Mouse (Mus musculus): ENCODE results near the gene Cdc6. TPM values are rescaled to one million over a fixed set of nuclear protein-coding genes. Genes with fewer than 3 reads are reported as not detected.

The Cdc6 gene
- polyA plus RNA-seq, 1 experiment from 2014 or later, result 47.7 TPM

DNA sequence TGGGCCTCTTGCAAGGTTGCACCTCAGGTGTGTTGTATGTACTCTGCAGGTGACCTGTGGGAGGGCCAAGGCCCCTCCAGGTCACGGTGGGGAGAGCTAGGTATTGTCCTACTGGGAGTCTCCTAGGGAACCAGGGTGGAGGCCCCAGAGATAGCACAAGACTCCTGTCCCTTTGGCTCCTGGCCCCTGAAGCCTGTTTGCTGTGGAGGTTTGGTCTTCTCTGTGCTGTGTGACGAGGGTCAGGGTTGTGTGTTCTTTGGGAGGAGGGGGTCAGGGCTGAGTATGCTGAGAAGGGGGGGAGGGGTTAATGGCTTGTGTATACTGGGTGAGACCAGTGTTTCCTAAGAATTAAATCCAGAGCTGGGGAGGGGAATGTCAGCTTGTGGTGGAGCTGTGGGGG, 45.8 kb downstream of the Cdc6 start:
- Histone ChIP-seq H3K27me3 (ENCODE audit: insufficient read depth, poor library complexity, severe bottlenecking) (no peaks in the 10 kb centered on the region), H3K9me3 (no peaks in the 10 kb centered on the region), H3K4me1 (peaks cover 79% of the 10 kb centered on the region), H3K4me3 (no peak overlapping the region), H3K27ac (peak overlapping the region; percentile 71), H3K36me3 (peaks cover 53% of the 10 kb centered on the region)
- 8% methylated on average over 2 of the region's 2 CpGs for WGBS
- DNase-seq (ENCODE audit: low spot score), result no peak

DNA sequence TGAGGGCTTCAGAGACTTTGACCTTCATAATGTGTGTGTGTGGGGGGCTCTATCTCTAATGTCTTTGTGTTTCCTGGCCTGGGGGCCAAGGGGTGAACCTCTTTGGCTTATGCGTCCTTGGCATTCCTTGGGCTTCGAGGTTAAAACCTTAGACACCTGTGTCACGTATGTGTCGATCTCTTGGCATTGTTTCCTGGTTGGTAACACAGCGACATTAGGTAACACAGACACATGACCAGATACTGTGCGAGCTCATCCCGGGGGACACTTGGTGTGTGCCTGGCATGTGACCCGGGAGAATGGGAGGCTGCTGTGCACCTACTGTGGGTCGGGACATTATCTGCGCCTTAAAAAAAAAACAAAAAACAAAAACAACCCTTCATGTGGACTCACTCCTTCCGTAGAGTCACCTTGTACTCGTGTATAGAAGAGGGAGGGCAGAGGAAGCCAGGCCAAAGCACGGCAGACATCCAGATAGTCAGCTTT, 46.3 kb downstream of the Cdc6 start:
- H3K4me3 ChIP-seq, result peak overlapping the region; percentile 41
- H3K27me3 ChIP-seq (ENCODE audit: insufficient read depth, poor library complexity, severe bottlenecking), result no peaks in the 10 kb centered on the region
- WGBS, result 24% methylated on average over 13 of the region's 13 CpGs
- no peaks in the 10 kb centered on the region for H3K9me3 ChIP-seq
- DNase-seq (ENCODE audit: low spot score), result no peak
- peaks cover 53% of the 10 kb centered on the region for H3K36me3 ChIP-seq
- peaks cover 78% of the 10 kb centered on the region for H3K4me1 ChIP-seq
- peak overlapping the region; percentile 71 for H3K27ac ChIP-seq

DNA sequence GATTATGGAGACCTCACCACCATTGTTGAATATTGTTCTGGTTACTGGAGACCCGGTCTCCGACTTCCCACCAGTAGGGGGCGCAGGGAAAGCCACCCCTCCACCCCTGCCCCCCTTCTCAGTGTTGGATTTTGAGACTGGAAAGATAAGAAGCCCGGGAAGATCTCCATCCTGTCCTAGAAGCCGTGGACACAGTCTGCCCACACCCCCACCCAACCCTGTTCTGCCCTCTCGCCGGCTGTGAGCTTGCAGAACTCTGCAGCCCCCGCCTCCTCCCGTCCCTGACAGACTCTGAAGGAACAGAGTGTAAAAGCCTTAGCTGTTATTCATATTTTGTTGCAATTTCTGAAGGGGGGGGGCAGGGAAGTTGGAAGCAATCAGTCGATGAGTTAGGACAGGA, 46.8 kb downstream of the Cdc6 start:
- Histone ChIP-seq H3K4me3 (peak overlapping the region; percentile 41), H3K27me3 (ENCODE audit: insufficient read depth, poor library complexity, severe bottlenecking) (no peaks in the 10 kb centered on the region), H3K9me3 (no peaks in the 10 kb centered on the region), H3K4me1 (peaks cover 78% of the 10 kb centered on the region), H3K27ac (peak overlapping the region; percentile 71), H3K36me3 (peaks cover 49% of the 10 kb centered on the region)
- peak; percentile 85 for DNase-seq (ENCODE audit: low spot score)
- 3% methylated on average over 10 of the region's 10 CpGs for WGBS

DNA sequence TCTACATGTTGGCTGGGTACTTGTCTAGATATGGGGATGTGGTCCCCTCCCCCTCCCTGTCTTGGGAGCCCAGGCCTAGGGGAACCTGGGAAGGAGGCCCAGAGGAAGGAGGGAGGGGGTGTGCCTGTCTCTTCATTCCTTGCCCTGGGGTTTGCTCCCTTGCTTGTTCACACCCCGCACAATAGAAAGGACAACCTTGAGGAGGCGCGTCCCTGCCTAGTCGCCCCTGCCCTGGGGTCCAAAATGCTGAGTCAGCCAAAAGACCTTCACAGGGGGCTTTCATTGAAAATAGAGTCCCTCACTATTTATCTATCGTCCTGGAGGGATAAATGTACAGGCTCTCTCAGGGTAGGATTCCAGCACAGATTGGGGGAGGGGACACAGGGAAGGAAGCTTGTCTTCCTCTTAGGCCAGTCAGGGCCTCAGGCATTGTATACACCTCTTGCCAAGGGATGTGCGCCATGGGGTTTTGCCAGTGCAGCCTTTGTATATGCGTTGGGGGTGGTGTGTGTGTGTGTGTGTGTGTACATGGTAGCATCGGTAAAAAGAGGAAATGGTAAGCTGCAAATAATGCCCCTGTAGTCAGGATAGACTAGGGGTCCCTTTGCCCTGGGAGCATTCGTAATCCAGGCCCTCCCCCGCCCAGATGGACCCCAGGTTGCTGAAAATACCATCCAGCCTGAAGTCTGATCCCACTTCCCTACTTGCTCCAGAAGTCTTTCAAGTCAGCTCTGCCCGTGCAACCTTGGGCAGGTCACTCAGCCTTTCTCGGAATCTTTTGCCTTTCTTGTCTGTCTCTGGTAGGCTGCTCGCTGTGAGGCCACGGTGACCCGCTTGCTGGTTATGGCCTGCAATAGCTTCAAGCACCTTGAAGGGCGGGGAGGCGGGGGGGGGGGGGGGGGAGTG, 47.5 kb downstream of the Cdc6 start:
- Histone ChIP-seq H3K9me3 (no peaks in the 10 kb centered on the region), H3K4me1 (peaks cover 78% of the 10 kb centered on the region), H3K4me3 (peak overlapping the region; percentile 41), H3K27me3 (ENCODE audit: insufficient read depth, poor library complexity, severe bottlenecking) (no peaks in the 10 kb centered on the region), H3K36me3 (peaks cover 44% of the 10 kb centered on the region), H3K27ac (peak overlapping the region; percentile 71)
- DNase-seq (ENCODE audit: low spot score), result no peak
- 13% methylated on average over 17 of the region's 17 CpGs for WGBS

DNA sequence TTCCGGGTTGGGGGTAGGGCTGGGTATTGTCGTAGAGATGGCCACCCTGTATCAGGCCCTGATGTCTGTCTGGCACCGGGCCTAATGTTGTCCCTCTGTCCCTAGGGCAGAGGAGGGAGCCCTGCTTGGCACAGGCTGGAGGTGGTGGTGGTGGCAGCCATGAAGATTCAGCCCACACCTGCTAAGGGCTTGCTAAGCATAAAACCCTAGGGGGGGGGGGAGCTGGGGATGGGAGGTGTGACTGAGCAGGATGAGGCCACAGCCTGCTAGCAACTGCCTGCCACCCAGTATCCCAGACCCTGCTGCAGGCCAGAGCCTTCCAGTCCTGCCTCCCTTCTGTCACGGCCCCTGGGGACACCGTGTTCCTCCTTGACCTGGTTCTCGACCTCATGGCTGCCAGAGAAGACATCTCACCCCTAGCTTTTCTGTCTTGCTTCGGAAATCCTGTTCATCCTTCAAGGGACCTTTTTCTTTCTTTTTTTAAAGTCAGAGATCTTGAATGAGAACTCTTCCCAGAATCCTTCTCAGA, 48.2 kb downstream of the Cdc6 start:
- H3K27me3 ChIP-seq (ENCODE audit: insufficient read depth, poor library complexity, severe bottlenecking), result no peaks in the 10 kb centered on the region
- DNase-seq (ENCODE audit: low spot score), result no peak
- peak overlapping the region; percentile 71 for H3K27ac ChIP-seq
- WGBS, result 26% methylated on average over 7 of the region's 7 CpGs
- no peaks in the 10 kb centered on the region for H3K9me3 ChIP-seq
- H3K4me1 ChIP-seq, result peaks cover 78% of the 10 kb centered on the region
- peaks cover 37% of the 10 kb centered on the region for H3K36me3 ChIP-seq
- H3K4me3 ChIP-seq, result peak overlapping the region; percentile 41; the same call in 1 of the 2 replicates

DNA sequence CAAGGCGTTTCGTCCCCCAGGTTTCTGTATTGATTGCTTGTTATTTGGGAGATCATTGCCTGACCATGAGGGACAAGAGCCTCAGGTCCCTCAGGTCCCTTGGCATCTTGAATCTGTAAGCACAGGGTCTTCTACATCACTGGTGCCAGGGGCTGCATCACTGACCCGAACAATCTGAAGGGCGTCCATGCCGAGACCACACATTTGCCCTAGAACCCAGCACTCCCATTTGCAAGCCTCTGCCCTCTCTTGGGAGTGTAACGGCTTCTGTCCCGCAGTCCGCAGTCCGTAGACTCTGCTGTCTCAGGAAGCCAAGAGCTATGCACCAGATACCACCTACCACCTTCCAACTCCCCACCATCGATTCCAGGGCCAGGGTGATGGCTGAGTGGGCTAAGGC, 48.7 kb downstream of the Cdc6 start:
- H3K27ac ChIP-seq, result no peak overlapping the region
- WGBS, result 57% methylated on average over 10 of the region's 10 CpGs

DNA sequence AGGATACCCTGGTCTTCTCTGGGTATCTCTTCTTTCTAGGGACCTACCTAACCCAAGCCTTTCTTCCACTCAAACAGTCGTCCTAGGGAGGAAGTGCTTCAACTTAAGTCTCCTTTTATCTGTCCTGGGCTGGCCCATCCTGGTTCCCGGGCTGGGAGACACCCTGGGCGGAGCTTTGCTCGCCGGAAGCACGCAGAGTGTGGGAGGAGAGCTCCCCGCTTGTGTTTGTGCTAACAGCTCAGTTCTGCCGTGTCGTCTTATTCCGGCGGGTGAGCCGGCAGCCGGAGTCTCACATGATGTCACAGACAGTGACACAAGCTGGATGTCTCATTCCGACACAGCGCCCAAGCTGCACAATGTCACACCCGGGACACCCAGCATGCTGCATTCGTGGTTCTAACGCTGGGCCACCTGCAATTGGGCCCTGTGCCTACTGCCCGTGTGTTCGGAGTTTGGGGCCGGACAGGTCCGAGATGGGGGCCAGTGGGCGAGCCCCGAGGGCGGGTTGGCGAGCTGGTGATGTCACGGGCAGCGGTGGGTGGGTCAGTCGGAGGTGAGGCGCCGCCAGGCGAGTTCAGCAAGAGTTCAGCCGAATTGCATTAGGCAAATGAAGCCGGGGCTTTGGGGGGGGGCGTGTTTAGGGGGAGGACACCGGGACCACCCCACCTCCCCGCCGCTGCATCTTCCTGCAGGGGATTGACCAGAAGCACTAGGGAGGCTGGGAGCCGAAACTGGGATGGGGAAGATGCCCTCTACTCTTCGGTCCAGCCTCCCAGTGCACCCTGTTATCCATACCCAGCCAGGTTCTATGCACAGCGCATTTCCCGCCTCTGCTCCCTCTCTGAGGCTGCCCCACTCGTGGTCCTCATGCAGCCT, 52.1 kb downstream of the Cdc6 start:
- Histone ChIP-seq H3K4me3 (peak overlapping the region; percentile 70), H3K27me3 (ENCODE audit: insufficient read depth, poor library complexity, severe bottlenecking) (no peaks in the 10 kb centered on the region), H3K27ac (peak overlapping the region; percentile 89), H3K36me3 (peaks cover 19% of the 10 kb centered on the region), H3K9me3 (no peaks in the 10 kb centered on the region), H3K4me1 (peaks cover 83% of the 10 kb centered on the region)
- peak; percentile 93 for DNase-seq (ENCODE audit: low spot score)
- under 1% methylated on average over 43 of the region's 43 CpGs for WGBS

More for the DNA sequence above, 48.7 kb downstream of the Cdc6 start:
- peaks cover 31% of the 10 kb centered on the region for H3K36me3 ChIP-seq
- no peak for DNase-seq (ENCODE audit: low spot score)
- peaks cover 78% of the 10 kb centered on the region for H3K4me1 ChIP-seq
- H3K4me3 ChIP-seq, result no peak overlapping the region
- no peaks in the 10 kb centered on the region for H3K9me3 ChIP-seq
- H3K27me3 ChIP-seq (ENCODE audit: insufficient read depth, poor library complexity, severe bottlenecking), result no peaks in the 10 kb centered on the region

DNA sequence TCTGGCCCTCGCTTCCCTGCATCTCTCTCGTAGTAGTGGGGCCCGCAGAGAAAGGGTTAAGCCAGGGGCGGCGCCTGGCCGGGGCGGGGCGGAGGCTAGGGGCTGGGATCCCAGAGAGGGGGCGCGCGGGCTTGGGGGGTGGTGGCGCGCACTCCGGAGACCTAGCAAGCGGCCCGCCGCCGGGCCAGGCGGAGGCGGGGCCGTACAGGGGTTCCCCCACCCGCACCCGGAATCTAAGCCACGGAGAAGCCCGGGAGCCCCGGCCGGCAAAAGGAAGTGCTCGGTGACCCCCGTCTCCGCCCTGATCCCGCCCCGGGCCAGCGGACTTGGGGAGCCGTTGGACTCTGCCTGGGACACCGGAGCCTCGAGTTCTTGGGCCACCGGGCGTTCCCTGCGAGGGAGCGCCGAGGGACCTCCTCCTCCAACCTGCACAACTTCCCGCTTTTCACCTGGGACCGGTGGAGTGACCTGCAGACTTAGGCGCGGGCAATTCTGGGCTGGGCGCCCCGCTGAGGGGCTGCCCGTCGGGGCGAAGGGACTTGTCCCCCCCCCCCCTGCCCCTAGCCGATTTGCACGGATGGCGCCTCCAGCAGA, 52.8 kb downstream of the Cdc6 start:
- Histone ChIP-seq H3K27me3 (ENCODE audit: insufficient read depth, poor library complexity, severe bottlenecking) (no peaks in the 10 kb centered on the region), H3K9me3 (no peaks in the 10 kb centered on the region), H3K36me3 (peaks cover 19% of the 10 kb centered on the region), H3K27ac (peak overlapping the region; percentile 89), H3K4me1 (peaks cover 83% of the 10 kb centered on the region), H3K4me3 (peak overlapping the region; percentile 70)
- DNase-seq (ENCODE audit: low spot score), result no peak
- WGBS, result 1% methylated on average over 52 of the region's 53 CpGs

DNA sequence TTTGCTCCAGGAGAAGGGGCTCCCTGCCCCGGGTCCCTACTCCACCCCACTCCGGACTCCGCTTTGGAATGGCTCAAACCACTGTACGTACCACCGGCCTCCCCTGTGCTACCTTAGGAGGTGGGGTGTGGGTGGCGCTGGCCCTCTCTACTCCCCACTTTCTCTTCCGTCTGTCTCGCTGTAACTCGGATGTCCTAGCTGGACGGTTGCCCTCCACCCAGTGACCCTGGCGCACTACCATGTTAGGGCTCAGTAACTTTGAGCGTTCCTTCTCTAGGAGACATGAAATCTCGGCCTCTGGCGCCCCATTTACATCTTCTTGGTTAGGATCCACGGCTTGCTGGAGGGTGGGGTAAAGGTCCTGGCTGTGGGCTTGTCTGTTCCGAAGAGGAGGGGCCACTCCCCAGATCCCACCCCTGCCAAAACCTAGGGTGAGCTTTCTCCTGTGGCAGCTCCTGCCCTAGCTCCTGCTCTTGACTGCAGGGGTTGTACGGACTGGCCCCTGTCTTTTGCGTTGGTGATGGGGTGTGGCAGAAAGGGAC, 53.5 kb downstream of the Cdc6 start:
- H3K36me3 ChIP-seq, result peaks cover 19% of the 10 kb centered on the region
- no peaks in the 10 kb centered on the region for H3K9me3 ChIP-seq
- H3K27ac ChIP-seq, result peak overlapping the region; percentile 89
- H3K4me1 ChIP-seq, result peaks cover 83% of the 10 kb centered on the region
- H3K27me3 ChIP-seq (ENCODE audit: insufficient read depth, poor library complexity, severe bottlenecking), result no peaks in the 10 kb centered on the region
- 6% methylated on average over 18 of the region's 18 CpGs for WGBS
- no peak for DNase-seq (ENCODE audit: low spot score)
- H3K4me3 ChIP-seq, result peak overlapping the region; percentile 70

DNA sequence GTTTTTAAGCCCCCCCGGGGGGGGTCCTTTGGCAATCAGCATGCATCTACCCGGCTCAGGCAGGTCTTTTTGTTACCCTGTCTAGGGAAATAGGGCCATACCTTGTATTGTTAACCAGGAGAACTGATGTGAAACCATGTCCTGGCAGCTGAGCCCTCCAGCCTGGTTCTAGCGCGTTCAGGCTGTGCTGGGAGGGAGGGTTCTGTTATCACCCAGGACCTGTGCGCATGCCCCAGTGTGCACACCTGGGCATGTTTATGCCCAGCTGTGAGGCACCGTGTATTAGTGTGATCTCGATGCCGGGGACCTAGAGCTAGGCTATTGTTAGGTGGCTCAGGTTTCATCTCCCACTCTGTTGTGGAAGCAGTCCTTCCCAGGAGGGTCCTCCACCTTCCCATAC, 54.2 kb downstream of the Cdc6 start:
- Histone ChIP-seq H3K9me3 (no peaks in the 10 kb centered on the region), H3K27ac (peak overlapping the region; percentile 89; the same call in 1 of the 2 replicates), H3K4me1 (peaks cover 83% of the 10 kb centered on the region), H3K27me3 (ENCODE audit: insufficient read depth, poor library complexity, severe bottlenecking) (no peaks in the 10 kb centered on the region), H3K4me3 (peak overlapping the region; percentile 70), H3K36me3 (peaks cover 22% of the 10 kb centered on the region)
- WGBS, result 14% methylated on average over 8 of the region's 8 CpGs
- DNase-seq (ENCODE audit: low spot score), result no peak

DNA sequence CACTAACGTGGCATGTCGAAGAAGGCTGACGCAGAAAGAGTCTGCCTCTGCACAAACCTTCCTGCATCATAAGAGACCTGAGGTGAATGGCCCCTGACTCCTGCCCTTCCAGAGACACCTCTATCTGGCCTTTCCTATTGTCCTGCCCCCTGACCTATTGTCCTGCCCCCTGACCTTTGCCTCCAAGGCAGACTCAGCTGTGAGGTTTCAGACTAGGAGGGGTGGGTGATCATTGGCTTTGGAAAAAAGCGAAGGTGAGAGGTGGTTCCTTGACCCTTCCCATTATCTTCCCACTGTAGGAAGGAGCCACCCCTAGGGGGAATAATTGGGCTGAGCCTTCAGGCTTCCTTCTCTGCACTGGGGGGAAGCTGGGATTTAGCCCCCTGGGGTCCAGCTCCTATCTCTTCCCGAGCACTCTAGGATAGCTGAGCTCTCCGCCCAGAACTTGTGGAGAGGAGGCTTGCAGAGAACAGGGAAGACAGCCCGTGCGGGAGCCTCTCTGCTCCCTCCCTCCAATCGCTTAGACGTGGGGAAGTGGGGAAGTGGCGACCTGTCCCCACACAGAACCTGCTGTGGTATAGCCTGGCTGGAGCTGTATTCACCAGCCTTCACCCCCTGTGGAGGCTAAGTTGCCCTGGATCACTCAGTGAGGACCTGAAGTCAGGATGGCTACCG, 55.0 kb downstream of the Cdc6 start:
- Histone ChIP-seq H3K9me3 (no peaks in the 10 kb centered on the region), H3K36me3 (peaks cover 22% of the 10 kb centered on the region), H3K4me1 (peaks cover 90% of the 10 kb centered on the region), H3K4me3 (peak overlapping the region; percentile 70), H3K27ac (peak overlapping the region; percentile 88), H3K27me3 (ENCODE audit: insufficient read depth, poor library complexity, severe bottlenecking) (no peaks in the 10 kb centered on the region)
- 5% methylated on average over 12 of the region's 12 CpGs for WGBS
- DNase-seq (ENCODE audit: low spot score), result no peak
